Mouse (Mus musculus) layer of hippocampus, adult 8-10 months (tissue): ENCODE measurements around the gene Abtb1. TPM values are rescaled to one million over a fixed set of nuclear protein-coding genes. Genes with fewer than 3 reads are reported as not detected.
A peak's percentile ranks its signal among the peaks of the same experiment; 100 is the strongest.

Experiments
- DNase-seq, 2 experiments: peaks; one replicate each; pipeline ENCODE4 v3.0.0; 2022; ENCODE audit warnings: low spot score in 2 of 2
- total RNA-seq, 4 experiments: library from RNA; stranded (reverse); gene quantifications; 2 replicates each; pipeline ENCODE4 v1.2.4; 2022

The Abtb1 gene
- 10 to 100 TPM; 31.1 to 38.6 (median 37.0) TPM for total RNA-seq

DNA sequence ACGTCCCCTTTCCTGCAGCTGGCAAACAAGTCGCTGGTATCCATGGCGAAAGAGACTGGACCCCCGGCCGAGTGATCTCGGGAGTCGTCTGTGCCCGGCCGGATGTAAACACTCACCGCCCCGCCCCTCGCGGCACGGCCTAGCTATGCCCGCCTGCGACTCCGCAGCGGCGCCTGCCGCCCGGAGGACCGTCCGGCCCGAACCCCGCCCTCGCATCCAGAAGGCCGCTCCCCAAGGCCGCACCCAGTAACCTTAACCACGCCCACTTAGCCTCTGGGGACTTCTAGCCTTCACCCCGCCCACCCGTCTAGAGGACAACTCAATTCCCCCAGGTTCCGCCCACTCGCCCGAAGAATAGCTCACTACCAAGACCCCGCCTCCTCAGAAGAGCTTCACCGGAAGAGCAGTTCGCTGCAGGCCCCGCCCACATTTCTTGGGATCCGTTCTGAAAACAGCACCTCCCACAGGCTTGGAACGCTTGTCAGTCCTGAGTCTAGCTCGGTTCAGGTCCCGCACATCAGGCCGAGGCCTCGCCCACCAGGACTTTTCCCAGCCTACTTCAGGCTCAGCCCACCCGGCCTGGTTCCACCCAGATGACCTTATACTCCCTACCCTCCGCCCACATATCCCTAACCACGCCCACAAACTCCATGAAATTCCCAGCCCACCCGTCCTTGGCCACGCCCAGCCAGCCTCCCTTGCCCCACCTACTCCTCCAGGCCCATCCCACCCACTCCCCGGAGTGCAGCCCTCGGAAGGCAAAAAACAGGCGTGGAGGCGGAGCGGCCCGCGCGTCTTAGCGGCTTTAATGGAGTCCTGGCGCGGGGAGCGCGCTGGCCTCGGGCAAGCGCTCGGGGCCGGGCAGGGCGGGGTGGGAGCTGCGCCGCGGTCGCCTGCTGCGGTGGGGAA is at the start of gene Abtb1:
Gene Abtb1, minus strand, starts transcription at position 204 of the 909 bp plus-strand sequence.
- DNase-seq, result peak; percentile 99

- DNase-seq, result no peak
These were observed 49.0 kb upstream of the Abtb1 start for GRCm38 (mm10) chr6:88890832-88891231.

DNA sequence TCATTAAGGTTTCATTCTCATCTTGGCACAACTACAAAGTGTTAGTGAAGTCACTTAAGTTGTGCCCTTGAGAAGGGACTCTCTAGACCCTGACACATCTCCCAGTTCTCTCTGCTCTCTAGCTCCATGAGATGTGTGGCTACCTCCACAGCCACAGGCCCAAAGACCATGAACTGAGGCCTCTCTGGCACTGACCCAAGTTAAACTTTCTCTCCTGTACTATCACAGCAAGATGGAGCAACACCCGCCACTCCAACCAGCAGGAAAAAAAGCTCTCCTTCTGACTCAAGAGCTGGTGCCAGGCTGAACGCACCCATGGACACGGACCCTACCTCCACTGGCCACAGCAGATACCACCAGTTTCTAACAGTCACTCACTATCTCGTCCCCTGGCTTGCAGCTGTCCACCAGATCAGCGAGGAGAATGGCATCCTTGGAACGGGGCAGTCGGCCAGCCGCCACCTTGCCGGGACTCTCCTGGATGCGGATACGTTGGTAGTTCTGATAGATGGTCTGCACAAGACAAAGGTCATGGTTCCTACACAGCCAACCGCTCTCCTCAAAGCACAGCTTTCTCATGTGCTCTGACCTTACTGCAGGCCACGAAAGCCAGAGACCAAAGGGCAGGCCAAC is 47.7 kb upstream of the Abtb1 start:
- no peak for DNase-seq

DNA sequence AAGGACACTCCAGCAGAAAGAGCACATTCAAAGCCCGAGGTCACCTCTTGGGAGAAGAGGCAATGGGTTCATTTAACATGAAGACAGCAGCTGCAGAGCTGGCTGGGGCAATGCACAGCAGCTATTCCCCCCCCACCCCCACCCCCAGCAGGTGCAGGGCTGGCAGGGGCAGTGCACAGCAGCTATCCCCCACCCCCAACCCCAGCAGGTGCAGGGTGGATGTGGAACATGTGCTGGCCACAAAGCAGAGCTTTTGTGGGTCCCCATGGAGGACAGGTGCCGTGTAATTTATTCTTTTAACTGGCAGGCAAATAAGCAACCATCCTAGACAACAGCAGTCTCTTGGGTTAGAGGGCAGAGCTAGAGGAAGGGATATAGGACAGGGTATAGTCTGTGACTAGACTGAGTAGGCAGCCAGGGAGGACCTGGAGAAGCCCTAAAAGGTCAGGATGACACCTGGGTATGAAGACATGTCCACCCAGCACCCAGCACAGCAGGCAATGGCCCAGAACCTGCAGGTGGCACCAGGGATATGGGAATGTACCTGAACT is 44.7 kb upstream of the Abtb1 start:
- DNase-seq, result no peak

- DNase-seq, result no peak
These were observed 44.0 kb upstream of the Abtb1 start for GRCm38 (mm10) chr6:88885644-88886416.

DNA sequence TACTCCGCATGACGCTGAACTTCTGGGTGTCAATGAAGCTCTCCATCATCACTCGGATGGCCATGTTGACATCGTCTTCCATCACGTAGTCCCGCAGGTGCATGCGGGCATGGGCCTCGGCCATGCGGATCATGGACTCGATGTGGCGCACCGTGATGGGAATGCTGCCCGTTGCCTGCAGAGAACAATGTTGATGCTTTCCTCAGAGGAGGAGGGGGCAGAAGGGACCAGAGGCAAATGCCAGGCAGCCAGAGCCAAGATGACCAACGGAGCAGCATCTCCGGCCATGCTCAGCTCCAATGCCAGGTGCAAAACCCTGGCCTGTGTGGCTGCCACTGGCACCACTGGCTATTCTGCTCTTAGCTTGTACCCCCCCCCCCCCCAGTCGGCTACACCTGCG is 42.9 kb upstream of the Abtb1 start:
- no peak for DNase-seq

GRCm38 (mm10) chr6:88884195-88884594 is 42.4 kb upstream of the Abtb1 start:
- DNase-seq, result no peak

DNA sequence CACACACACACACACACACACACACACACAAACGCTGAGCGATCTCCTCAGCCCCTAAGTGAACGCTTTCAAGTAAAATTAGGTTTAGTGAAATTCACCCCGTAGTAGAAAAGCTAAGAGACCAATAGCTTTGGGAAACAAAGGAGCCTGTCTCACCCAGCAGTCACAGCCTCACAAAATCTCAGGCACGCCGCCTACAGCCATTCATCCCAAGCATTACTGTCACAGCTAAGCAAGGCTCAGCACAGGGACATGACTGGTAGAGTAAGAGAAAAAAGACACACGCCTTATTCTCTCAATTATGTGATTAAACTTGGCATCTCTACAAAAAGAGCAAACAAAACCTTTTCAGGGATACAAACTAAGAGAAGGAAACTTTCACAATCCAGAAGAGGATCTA is 39.5 kb upstream of the Abtb1 start:
- DNase-seq, result no peak

- DNase-seq, result no peak
These were observed 37.7 kb upstream of the Abtb1 start for GRCm38 (mm10) chr6:88879471-88879870.

DNA sequence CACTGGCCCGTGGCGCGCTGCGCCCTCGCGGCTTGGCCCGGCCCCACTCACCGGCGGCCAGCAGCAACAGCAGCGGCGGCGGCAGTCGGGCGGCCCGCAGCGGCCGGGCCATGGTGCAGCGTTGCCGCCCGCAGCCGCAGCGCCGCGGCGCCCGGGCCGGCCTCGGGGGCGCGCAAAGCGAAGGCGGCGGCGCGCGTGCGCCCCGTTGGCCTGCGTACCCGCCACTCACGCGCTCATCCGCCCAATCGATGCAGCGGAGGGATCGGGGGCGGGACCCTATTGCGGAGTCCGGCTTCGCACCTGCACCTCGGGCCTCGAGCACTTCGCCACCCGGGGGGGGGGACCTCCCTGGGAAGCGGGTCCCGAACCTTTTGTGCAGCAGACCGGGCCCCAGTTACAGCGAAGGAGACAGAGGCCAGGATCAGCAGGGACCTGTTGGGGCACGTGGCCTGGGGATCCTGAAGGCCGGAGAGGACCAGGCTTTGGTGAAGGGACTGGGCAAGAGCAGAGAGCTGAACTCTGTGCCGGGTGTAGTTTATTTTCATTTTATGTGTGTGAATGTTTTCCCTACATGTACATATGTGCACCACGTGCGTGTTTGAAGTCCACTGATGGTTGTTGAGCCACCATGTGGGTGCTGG is 33.2 kb upstream of the Abtb1 start, which contains the start of gene Podxl2:
Gene Podxl2, minus strand, starts transcription at position 177 of the 641 bp plus-strand sequence.
- peak; percentile 46 to 75 for DNase-seq

DNA sequence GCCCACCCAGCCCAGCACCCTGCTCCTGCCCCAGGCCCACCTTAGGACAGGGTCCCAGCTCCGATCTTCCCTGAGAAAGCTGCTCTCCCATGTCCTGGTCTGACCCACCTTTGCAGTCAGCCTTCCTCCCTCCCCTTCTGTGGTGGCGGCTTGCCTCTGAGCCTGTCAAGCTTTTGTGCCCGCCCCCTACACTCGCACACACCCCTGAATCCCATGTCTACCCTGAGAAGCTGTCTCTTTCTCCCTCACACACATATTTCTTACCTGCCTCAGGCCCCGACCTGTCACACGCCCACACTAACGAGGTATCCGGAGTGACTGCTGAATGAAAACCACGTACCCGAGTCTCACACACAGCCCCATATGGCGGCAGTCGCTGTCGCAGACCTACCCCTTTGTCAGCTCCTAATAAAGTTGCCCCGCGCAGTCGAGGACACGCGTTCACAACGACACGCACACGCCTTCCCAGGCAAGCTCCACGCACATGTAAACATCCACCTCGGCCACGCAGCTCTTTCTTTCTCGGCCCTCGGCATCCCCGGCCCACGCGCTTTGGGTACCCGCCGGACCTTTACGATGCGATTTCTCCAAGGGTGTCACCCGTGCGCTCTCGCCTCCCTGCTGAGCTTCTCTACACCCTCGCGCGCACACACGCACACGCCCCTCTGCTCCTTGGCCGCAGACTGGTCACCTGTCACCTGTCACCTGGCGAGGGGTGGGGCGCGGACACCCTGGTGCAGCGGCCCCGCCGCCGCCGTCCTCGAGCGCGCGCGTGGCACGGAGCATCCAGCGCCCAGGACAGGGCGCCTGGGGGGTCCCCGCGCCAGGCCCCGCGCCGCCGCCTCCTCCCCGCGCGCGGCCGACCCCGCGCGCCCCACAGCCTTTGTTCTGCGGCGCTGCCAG is 32.4 kb upstream of the Abtb1 start:
- peak in 1 of 2 experiments; percentile 33 for DNase-seq

- no peak for DNase-seq
These were observed 31.0 kb upstream of the Abtb1 start for GRCm38 (mm10) chr6:88872811-88873210.

DNA sequence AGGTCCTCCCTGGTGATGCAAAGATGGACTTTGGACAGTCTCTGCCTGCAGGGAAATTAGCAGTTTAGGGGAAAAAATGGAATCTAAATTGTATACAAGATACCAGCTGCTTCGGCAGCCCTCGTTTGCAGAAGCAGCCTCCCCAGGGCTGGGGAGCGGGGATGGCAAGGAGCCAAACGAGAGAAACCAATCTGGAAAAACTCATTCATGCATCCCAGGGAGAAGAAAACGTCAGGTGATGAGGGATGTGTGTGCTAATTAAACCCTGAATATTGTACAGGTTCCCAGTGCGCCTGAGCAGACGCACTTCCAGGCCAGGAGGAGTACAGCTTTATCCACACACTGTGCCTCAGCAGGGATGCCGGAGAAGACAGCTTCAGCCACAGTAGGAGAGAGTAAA is 29.8 kb upstream of the Abtb1 start:
- peak; percentile 64 to 69 for DNase-seq

DNA sequence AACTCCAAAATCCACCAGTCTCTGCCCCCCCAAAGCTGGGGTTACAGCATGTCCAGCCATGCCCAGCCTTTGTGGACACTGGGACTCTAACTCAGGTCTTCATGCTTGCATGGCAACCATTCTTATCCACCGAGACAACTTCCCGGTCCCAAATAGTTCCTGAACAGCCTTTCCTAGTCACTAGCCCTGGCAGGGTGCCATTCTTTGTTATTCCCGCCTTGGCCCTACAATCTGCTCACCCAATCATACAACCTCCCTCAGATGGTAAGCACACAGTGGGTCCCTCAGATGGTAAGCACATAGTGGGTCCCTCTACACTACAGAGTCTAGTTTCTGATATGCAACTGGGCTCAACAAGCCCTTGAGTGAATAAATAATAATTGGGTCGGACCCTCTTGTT is 28.8 kb upstream of the Abtb1 start:
- peak in 1 of 2 experiments; percentile 26 for DNase-seq

DNA sequence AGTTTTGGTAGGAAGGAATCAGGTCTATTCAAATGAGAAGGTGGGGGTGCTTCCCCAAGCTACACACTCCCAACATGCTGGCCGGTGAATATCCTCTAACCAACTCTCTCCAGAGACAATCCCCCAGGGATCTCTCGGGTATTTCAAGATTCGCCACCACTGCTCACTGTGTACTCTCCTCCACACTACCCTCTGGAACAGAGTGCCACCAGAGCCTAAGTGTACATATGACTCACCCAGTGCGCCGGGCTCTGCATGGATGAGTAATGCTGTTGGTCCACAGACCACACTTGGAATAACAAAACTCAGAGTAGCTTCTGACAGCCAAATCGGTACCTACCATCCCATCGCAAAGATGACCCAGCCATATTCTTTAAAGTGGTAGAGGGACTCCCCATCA is 27.7 kb upstream of the Abtb1 start:
- DNase-seq, result no peak

GRCm38 (mm10) chr6:88865704-88866103 is 23.9 kb upstream of the Abtb1 start:
- no peak for DNase-seq

- DNase-seq, result no peak
These were observed 19.1 kb upstream of the Abtb1 start for GRCm38 (mm10) chr6:88860914-88861313.

- DNase-seq, result no peak
These were observed 16.6 kb upstream of the Abtb1 start for GRCm38 (mm10) chr6:88858341-88858740.

DNA sequence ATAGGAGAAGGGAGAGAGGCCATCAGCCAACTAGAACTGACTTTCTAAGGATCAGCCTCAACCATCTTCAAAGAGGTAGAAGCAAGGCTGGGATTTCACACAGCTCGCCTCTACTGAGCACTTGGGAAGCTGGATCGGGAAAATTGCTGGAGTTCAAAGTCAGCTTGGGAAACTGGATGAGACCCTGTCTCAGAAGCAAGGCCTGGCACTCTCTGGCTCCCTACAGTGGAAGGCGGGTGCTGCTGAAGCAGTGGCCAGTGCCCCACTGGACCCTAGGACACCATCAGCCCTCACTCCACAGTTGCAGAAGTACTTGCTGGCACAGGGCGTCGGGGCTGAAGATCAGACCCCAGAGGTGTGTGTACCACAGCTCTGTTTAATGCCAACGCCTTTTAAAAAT is 16.0 kb upstream of the Abtb1 start:
- no peak for DNase-seq

- DNase-seq, result no peak
These were observed 15.5 kb upstream of the Abtb1 start for GRCm38 (mm10) chr6:88857249-88857648.
